Mouse (Mus musculus) spleen, postnatal 4 days (tissue): Measurements from ENCODE around the gene Pqlc3.
A peak's percentile ranks its signal among the peaks of the same experiment; 100 is the strongest.
"Not testable (repeated sequence)": the region's sequence is repeated elsewhere in the genome, so short reads cannot be mapped to it uniquely, and the experiment has no call there.

Experiments
- DNase-seq, 2 experiments: peaks; one replicate each; pipeline ENCODE4 v3.0.0; 2022; ENCODE audit warnings: low spot score in 2 of 2

The Pqlc3 gene

GRCm38 (mm10) chr12:16999739-17000497 lies at the start of gene Pqlc3:
Gene Pqlc3, minus strand, starts transcription at chr12:17000408.
- peak; percentile 92 to 95 for DNase-seq

GRCm38 (mm10) chr12:17049796-17050195 lies 49.6 kb upstream of the Pqlc3 start:
- DNase-seq: no peak

DNA sequence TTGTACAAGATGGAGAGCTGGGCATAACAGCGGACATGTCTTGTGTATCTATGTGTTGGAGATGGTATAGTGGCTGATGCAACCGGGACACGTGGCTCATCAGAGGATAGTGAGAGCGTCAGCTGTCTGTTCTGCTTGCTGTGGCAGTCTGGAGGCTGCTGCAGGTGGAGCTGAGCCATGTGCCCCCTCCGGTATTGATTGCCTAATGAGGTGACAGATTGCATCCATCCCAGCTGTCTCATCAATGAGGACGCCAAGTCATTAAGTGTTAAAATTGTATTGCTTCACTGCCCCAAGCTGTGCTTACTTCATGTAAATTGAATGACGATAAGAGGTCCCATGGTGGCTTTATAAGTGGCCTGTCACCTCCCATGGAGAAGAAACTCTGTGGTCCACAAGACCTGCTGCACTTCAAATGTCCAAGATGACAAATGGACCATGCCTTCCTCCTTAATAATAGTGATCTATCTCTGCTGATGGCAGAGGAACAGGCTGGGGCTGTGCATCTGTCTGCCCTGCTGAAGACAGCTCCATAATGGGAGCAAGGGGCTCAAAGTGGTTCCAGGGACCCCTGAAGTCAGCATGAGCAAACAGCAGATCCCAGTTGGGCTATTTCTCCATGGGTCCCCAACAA lies 48.9 kb upstream of the Pqlc3 start:
- DNase-seq: no peak

GRCm38 (mm10) chr12:17043311-17043710 lies 43.1 kb upstream of the Pqlc3 start:
- DNase-seq: no peak

DNA sequence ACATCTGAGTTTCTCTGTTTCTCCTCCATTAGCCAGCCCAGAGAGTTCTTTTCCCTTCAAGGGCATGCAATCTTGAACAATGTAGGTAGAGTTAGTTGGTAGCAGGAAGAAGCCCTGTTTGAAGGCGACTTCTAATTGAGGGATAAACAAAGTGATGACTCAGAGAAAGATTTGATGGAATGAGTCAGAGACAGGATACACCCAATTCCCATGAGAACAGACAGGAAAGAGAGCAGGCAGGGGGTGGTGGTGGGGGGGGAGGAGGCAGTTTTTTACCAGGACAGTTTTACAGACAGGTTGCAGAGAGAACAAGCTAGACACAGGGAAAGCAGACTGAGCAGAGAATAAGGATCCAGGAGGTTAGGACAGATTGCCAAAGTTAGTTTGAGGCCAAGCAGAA lies 40.4 kb upstream of the Pqlc3 start:
- DNase-seq: no peak

DNA sequence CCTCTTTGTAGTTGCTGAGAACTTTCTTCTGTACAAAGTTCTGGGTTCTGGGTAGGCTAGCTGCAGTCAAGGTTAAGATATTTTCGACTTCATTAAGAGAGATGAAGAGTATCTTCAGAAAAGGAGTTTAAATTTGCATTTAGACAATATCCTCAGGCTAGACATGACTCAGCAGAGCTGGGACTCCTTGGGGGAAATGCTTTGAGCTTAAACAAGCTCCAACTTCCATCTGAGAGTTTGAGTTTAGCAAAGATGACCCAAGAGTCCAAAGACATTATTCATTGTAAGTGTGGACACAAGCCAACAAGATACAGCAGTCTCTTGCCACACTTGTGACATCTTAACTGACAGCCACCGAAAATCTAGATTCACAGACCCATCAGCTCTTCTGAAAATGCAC lies 39.2 kb upstream of the Pqlc3 start:
- no peak for DNase-seq

DNA sequence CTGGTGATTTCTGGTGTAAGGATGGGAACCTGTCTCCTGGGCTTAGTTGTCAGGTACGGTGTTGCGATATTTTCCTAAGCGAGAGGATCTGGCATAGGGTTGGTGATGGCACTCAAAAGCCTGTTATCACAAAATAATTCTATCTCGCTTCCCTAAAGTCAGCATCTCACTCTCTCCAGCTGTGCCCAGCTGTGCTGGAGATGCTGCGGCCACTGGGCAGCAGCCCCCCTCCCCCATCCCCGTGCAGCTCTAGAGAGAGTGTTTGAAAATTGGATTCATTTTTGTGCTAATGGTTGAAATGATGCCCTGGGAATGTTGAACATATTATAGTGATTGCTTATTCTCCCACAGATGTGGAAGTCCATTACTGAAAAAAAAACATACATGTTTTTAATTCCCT lies 38.0 kb upstream of the Pqlc3 start:
- DNase-seq: no peak

DNA sequence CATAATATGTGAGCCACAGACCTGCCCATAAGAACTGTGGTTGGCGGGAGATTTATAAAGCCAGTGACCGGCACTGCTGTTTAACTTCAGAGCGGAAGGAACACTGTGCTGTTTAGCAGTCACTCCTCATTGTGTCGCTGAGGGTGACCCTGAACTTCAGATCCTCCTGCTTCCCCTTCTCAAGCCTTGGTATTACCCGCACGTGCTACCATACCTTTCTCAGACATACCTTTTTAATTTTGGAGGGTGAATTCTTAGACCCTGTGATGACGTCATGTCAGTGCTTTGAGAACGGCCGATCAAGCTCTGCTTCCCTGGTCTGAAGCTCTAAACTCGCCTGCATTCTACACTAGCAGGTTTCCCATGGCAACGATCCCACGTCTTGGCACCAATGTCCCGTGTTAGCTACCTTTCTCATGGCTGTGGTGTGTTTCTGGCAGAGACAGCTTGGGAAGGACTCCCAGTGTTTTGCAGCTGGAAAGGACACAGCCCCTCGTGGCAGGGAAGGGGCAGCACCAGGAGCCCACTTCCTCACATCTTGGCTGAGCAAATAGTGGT lies 36.9 kb upstream of the Pqlc3 start:
- no peak for DNase-seq

DNA sequence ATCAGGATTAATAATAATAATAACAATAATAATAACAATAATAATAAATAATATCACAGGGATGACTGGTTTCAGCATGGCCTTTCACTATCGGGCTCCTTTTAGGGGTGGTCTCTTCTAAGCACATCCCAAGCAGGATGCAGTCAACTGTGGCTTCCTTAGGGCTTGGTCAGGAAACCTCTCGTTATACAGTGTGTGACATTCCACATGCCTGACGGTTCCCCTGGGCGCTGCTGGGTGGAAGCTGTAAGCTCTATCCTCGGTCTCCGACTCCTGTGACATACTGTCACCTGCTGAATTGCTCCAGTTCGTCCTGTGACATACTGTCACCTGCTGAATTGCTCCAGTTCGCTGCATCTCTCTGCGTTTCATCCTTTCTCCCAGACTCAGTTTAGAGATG lies 36.3 kb upstream of the Pqlc3 start:
- DNase-seq: no peak

- peak; percentile 33 to 72 for DNase-seq
These were observed 34.9 kb upstream of the Pqlc3 start for GRCm38 (mm10) chr12:17035128-17035527.

- no peak for DNase-seq
These were observed 34.5 kb upstream of the Pqlc3 start for GRCm38 (mm10) chr12:17034671-17035070.

DNA sequence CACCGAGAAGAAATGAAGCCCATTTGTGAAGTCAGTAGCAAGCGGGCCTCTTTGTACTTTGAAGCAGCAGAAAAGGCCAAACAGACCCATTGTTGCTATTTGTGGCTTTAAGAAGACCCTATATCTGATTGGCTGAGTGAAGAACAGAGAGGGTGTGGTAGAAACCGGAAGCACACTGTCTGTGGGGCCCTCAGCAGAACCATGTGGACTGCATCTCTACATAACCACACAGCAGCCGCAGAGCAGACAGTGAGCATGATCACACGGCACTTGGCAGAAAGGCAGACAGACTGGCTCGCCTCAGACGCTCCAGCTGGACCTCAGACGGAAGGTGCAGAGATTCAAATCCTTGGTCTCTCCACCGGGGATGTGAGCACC lies 33.2 kb upstream of the Pqlc3 start:
- peak in 1 of 2 experiments; percentile 57 for DNase-seq

DNA sequence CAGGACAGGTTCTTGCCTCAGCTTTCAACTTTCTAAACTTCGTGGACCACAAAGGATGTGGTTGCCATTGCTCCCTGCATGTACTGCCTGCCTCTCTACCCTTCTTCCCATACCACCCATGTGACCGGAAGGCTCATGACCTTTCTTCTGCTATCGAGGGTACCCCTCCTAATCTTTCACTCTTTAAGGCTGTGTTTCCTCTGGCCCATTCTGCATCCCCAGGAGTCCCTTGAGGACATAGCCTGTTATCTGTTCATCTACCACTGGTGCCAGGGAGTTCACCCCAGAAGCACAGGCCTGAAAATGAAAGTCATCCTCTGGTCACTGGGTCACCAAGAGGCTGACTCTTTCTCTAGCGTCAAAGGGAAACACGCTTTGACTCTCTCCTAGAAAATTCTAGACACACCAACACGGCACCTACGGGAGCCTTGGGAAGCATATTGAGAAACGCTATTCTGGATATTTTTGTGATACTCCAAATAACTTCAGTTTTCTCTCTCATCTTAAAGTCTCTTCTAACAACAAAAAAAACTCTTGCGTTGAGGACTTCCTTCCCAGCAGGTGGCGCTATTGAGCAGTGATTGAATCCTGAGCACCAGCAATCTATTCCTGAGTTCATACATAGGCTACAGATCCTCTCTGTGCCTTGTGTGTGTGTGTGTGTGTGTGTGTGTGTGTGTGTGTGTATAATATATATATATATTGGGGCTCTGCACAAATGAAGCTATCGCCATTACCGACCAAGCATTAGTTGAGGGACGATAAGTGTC lies 32.7 kb upstream of the Pqlc3 start:
- peak; percentile 62 to 91 for DNase-seq

- DNase-seq: no peak
These were observed 24.4 kb upstream of the Pqlc3 start for GRCm38 (mm10) chr12:17024554-17025110.

- no peak for DNase-seq
These were observed 21.9 kb upstream of the Pqlc3 start for GRCm38 (mm10) chr12:17022145-17022544.

DNA sequence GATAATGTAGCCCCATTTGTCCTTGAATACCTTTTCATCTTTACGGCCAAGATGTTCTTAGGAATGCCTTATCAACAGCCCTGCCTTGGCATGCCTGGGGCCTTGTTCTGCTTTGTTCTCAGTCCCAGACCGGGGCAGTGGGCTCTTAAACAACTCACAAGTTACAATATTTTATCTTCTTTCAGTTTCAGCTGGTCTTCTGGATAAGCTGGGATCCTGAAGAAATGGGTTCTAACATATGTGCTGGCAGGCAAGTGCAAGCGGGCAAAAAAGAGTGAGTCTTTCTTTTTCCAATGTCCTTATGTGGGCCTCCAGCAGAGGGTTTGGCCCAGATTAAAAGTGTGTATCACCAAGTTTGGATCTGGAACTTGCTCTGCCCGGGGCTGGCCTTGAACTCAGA lies 20.9 kb upstream of the Pqlc3 start:
- not testable (repeated sequence) for DNase-seq

DNA sequence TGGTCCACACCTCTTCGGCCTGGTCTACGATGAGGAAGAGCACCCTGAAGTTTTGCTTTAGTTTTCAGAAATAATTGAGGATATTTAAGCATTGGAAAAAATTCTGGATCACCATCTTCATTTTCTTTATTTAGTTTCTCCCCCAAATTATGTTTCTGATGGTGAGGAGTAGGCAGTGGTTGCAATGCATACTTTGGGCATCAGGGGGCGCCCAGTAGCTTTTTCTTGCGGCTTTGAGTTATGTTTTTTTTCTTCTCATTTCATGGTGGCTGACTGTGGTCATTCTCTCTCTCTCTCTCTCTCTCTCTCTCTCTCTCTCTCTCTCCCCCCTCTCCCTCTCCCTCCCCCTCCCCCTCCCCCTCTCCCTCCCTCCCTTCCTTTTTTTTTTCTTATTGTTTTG lies 18.3 kb upstream of the Pqlc3 start:
- peak; percentile 42 to 85 for DNase-seq

DNA sequence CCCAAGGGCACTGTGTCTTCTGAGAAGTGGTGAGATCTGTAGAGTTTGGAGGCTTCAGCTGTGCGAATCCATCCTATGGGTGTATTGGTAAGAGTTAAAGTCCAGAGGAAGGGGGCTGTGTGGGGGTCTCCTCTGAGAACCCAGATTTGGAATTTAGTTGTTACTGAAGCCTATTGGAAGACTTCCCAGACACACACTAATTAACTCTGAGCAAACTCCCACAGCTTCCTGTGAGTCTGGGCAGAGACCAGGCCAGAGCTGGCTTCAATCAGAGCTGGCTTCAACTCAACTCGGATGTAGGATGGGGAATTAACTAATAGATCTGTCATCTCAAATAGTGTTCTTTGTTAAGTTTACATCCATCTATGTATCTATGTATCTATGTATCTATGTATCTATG lies 15.5 kb upstream of the Pqlc3 start:
- DNase-seq: no peak

DNA sequence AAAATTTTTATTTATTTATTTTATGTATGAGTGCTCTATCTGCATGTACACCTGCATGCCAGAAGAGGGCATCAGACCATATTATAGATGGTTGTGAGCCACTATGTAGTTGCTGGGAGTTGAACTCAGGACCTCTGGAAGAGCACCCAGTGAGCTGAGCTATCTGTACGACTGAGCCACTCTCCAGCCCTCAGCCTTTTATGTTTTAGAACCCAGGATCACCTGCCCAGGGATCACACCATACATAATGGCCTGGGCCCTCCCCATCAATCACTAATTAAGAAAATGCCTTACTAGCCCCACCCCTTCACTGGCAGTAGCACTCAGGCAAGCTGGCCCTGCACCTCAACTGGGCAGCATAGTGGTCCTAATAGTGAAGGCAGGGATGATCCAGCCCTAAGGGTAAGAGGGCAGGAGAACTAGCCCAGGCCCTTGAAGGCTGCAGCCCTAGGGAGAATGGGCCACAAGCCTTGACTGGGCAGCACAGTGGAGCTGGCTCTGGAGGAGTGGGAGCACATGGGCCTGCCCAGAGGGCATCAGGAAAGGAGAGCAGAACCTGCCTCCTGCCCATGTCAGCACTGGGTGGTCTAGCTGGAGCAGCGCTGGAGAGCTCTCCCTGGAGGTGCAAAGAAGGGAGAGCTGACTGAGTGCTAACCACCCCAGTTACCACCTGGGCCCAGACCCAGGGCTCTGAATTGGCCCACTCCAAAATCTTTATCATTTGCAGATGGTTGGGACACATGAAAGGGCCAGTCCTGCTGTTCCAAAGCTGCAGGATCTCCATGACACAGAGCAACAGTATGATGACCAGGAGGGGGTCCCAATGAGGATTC lies 12.1 kb upstream of the Pqlc3 start:
- DNase-seq: no peak

- DNase-seq: peak; percentile 80 to 93
These were observed 11.1 kb upstream of the Pqlc3 start, which contains the start of gene 2410004P03Rik for GRCm38 (mm10) chr12:17011100-17011870. Gene 2410004P03Rik, minus strand, starts transcription at chr12:17011727.
